Mouse (Mus musculus) heart, adult 18-20 months (tissue): ENCODE data around the gene Zfp984. TPM values are rescaled to one million over a fixed set of nuclear protein-coding genes. Genes with fewer than 3 reads are reported as not detected.

Experiments used
- total RNA-seq, 2 experiments: library from RNA; stranded (reverse); gene quantifications; 2 replicates each; pipeline ENCODE4 v1.2.3; 2021

Gene Zfp984
- total RNA-seq, 2 experiments from 2014 or later: 2.1 to 2.2 TPM

Other genes starting within 250 kb of the Zfp984 start
- 1 to 10 TPM; 2.3 to 2.5 TPM for gene Zfp979, start 167.3 kb downstream of the Zfp984 start, total RNA-seq
- not detected for gene Zfp534, start 107.2 kb downstream of the Zfp984 start, total RNA-seq
- 10 to 100 TPM in 1 of 2 experiments, 1 to 10 TPM in 1; 9.8 to 10.9 TPM for gene Zfp933, start 38.6 kb upstream of the Zfp984 start, total RNA-seq
- gene Miip, start 59.0 kb upstream of the Zfp984 start, total RNA-seq: 1 to 10 TPM; 4.6 to 7.5 TPM
- 10 to 100 TPM; 17.2 to 22.3 TPM for gene Fv1, start 59.2 kb upstream of the Zfp984 start, total RNA-seq
- gene Mfn2, start 94.9 kb upstream of the Zfp984 start, total RNA-seq: 100 to 1,000 TPM; 623 to 655 TPM
- gene Plod1, start 127.0 kb upstream of the Zfp984 start, total RNA-seq: 10 to 100 TPM; 61.0 to 65.3 TPM
- 10 to 100 TPM; 38.1 to 43.1 TPM for gene 2510039O18Rik, start 131.1 kb upstream of the Zfp984 start, total RNA-seq
- gene Nppb, start 176.0 kb upstream of the Zfp984 start, total RNA-seq: 100 to 1,000 TPM; 170 to 310 TPM
- 1,000 to 10,000 TPM; 1,365 to 1,908 TPM for gene Nppa, start 190.9 kb upstream of the Zfp984 start, total RNA-seq
- gene Clcn6, start 229.0 kb upstream of the Zfp984 start, total RNA-seq: 1 to 10 TPM; 7.8 to 8.0 TPM
- gene Mthfr, start 229.3 kb upstream of the Zfp984 start, total RNA-seq: 10 to 100 TPM in 1 of 2 experiments, 1 to 10 TPM in 1; 7.9 to 10.7 TPM